Comparison of ENCODE assay signal across 20 mouse cellular contexts in genomic region chr1:193618250-193618649, GRCm38 (mm10).
DNase-seq lines count a peak whose midpoint lies in the region; ATAC-seq and TF ChIP-seq lines count a peak whose summit lies in the region.
"Had no signal": no experiment of that assay in that cellular context is flagged by ENCODE, and none has a peak within 500 bp of the region (broad histone marks: within the 10 kb centered on the region; RNA-seq: fewer than 3 reads in every experiment).

No protein-coding gene starts in this region.

- peak overlapping the region; percentile 87 for H3K27ac ChIP-seq in neural tube, embryonic 13.5 days (replicated peaks)
- H3K27ac ChIP-seq: embryonic facial prominence, embryonic 15.5 days; heart, embryonic 15.5 days; left cerebral cortex, adult 2 months; limb, embryonic 15.5 days; liver, embryonic 14.5 days; midbrain, embryonic 12.5 days had no signal

- peaks cover 24% of the 10 kb centered on the region for H3K4me1 ChIP-seq in neural tube, embryonic 13.5 days (replicated peaks)
- H3K4me1 ChIP-seq: embryonic facial prominence, embryonic 15.5 days; heart, embryonic 15.5 days; midbrain, embryonic 12.5 days had no signal

- ATAC-seq in cerebellum, adult (ENCODE audit: insufficient number of reproducible peaks, low FRiP score, low TSS enrichment) = no peak
- peak; percentile 87 for ATAC-seq in neural tube, embryonic 13.5 days (ENCODE audit: low read depth)
- no peak for ATAC-seq in monocyte, adult 5-6 weeks (replicated peaks; ENCODE audit: insufficient number of reproducible peaks, low FRiP score, low TSS enrichment, poor library complexity, severe bottlenecking)
- ATAC-seq: forebrain, embryonic 14.5 days had no signal

- H3K9ac ChIP-seq in neural tube, embryonic 13.5 days = no peak overlapping the region
- H3K9ac ChIP-seq: embryonic facial prominence, embryonic 15.5 days; heart, embryonic 15.5 days; limb, embryonic 15.5 days; liver, embryonic 14.5 days; lung, embryonic 14.5 days; midbrain, embryonic 12.5 days had no signal

- no peaks in the 10 kb centered on the region for H3K9me3 ChIP-seq in neural tube, embryonic 13.5 days
- H3K9me3 ChIP-seq: embryonic facial prominence, embryonic 15.5 days; heart, embryonic 15.5 days; limb, embryonic 15.5 days; midbrain, embryonic 12.5 days had no signal

- 23% methylated on average over 8 of the region's 8 CpGs for WGBS in neural tube, embryonic 13.5 days

- no peak for TF ChIP-seq CTCF in brain, embryonic 14.5 days (IDR thresholded peaks at IDR 0.05; ENCODE audit: borderline replicate concordance, extremely low read depth, insufficient read depth, insufficient read length)

- H3K36me3 ChIP-seq in neural tube, embryonic 13.5 days = no peaks in the 10 kb centered on the region
- H3K36me3 ChIP-seq: embryonic facial prominence, embryonic 15.5 days; heart, embryonic 15.5 days; limb, embryonic 15.5 days; midbrain, embryonic 12.5 days had no signal

- H3K4me2 ChIP-seq in neural tube, embryonic 13.5 days = no peak overlapping the region
- H3K4me2 ChIP-seq: embryonic facial prominence, embryonic 15.5 days; heart, embryonic 15.5 days; limb, embryonic 15.5 days; lung, embryonic 14.5 days; midbrain, embryonic 12.5 days had no signal

- DNase-seq in cerebellum, postnatal 10 days = peak; percentile 19 to 22
- peak; percentile 7 for DNase-seq in kidney, postnatal 10 days
- no peak for DNase-seq in kidney, adult 8-10 months
- DNase-seq in brain, embryonic 14.5 days (ENCODE audit: low read depth) = peak; percentile 30
- no peak for DNase-seq in ovary, postnatal 10 days (ENCODE audit: low spot score)
- DNase-seq: adrenal gland, postnatal 14 days; cerebellum, adult 9-10 months; heart, postnatal 36 days; lung, embryonic 14.5 days; right cerebral cortex, postnatal 14 days had no signal

- no peak overlapping the region for H3K4me3 ChIP-seq in neural tube, embryonic 13.5 days
- H3K4me3 ChIP-seq: embryonic facial prominence, embryonic 15.5 days; heart, embryonic 15.5 days; left cerebral cortex, adult 2 months; limb, embryonic 15.5 days; midbrain, embryonic 12.5 days had no signal

- H3K27me3 ChIP-seq in neural tube, embryonic 13.5 days = no peaks in the 10 kb centered on the region
- H3K27me3 ChIP-seq: embryonic facial prominence, embryonic 15.5 days; heart, embryonic 15.5 days; limb, embryonic 15.5 days; midbrain, embryonic 12.5 days had no signal

- TF ChIP-seq POLR2A in brain, embryonic 14.5 days (IDR thresholded peaks at IDR 0.05; ENCODE audit: borderline replicate concordance, extremely low read depth, insufficient read depth, insufficient read length, poor library complexity, severe bottlenecking) = no peak

Comparison
In these comparisons a context has a peak if more than half of its experiments do, and no peak if none do; other contexts are left out.
1. DNase-seq: peak in cerebellum, postnatal 10 days (2 of 2), kidney, postnatal 10 days (single experiment) and brain, embryonic 14.5 days (single experiment); none in kidney, adult 8-10 months (0 of 2) and ovary, postnatal 10 days (single experiment).